7 mouse cellular contexts compared by ENCODE assay signal in the genomic region with DNA sequence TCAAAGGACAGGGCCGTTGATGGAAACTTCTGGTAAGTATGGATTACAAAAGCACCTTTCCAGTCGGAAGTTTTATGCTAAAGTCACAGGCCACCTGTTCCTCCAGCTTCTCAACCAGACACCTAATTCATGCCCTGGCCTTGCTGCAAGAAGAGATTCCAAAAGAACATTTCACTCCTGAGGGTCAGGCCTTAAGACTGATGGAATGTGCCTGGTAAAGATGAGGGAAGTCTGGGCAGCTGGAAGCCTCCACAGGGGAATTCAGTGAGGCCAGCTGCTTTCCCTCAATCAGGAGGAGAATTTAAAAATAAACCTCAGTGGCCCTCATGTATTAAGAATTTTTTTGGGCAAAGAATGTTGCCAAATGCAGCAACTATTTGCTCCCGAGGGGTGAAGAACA.
A peak's percentile ranks its signal among the peaks of the same experiment; 100 is the strongest.
DNase-seq lines count a peak whose midpoint lies in the region; ATAC-seq lines count a peak whose summit lies in the region.

No protein-coding gene starts in this region.

- H3K27ac ChIP-seq in lung, embryonic 15.5 days: peak overlapping the region; percentile 55
- H3K27ac ChIP-seq in liver, embryonic 12.5 days: no peak overlapping the region

- peak overlapping the region; percentile 17 for H3K4me2 ChIP-seq in lung, embryonic 15.5 days
- H3K4me2 ChIP-seq in liver, embryonic 12.5 days: no peak overlapping the region

- peaks cover 64% of the 10 kb centered on the region for H3K4me1 ChIP-seq in lung, embryonic 15.5 days
- H3K4me1 ChIP-seq in liver, embryonic 12.5 days: peaks cover 29% of the 10 kb centered on the region

- DNase-seq in 3T3-L1 (ENCODE audit: low read depth, low spot score): peak; percentile 55
- peak; percentile 65 for DNase-seq in Muller cell, postnatal 12 days (ENCODE audit: inconsistent ontology term)
- peak; percentile 56 to 68 for DNase-seq in heart, adult 9 months (ENCODE audit: low spot score in 2 of 2)
- DNase-seq in adrenal gland, postnatal 10 days: no peak
- DNase-seq in layer of hippocampus, adult 18-20 months (ENCODE audit: low spot score in 2 of 2): no peak

- peak; percentile 78 for ATAC-seq in lung, embryonic 15.5 days (ENCODE audit: borderline replicate concordance, extremely low read depth, low FRiP score, low TSS enrichment)
- ATAC-seq in liver, embryonic 12.5 days: no peak

- no peak overlapping the region for H3K4me3 ChIP-seq in lung, embryonic 15.5 days
- no peak overlapping the region for H3K4me3 ChIP-seq in liver, embryonic 12.5 days

- H3K27me3 ChIP-seq in lung, embryonic 15.5 days: no peaks in the 10 kb centered on the region
- no peaks in the 10 kb centered on the region for H3K27me3 ChIP-seq in liver, embryonic 12.5 days (replicated peaks)

- H3K9ac ChIP-seq in lung, embryonic 15.5 days: no peak overlapping the region
- no peak overlapping the region for H3K9ac ChIP-seq in liver, embryonic 12.5 days

- H3K36me3 ChIP-seq in lung, embryonic 15.5 days: no peaks in the 10 kb centered on the region
- H3K36me3 ChIP-seq in liver, embryonic 12.5 days: no peaks in the 10 kb centered on the region

- no peaks in the 10 kb centered on the region for H3K9me3 ChIP-seq in lung, embryonic 15.5 days
- no peaks in the 10 kb centered on the region for H3K9me3 ChIP-seq in liver, embryonic 12.5 days (replicated peaks)

- WGBS in lung, embryonic 15.5 days: 19% methylated on average over 3 of the region's 3 CpGs
- 62% methylated on average over 3 of the region's 3 CpGs for WGBS in liver, embryonic 12.5 days (ENCODE audit: insufficient replicate concordance)

Comparison
In these comparisons a context has a peak if more than half of its experiments do, and no peak if none do; other contexts are left out.
1. DNase-seq: peak in 3T3-L1 (single experiment), Muller cell, postnatal 12 days (single experiment) and heart, adult 9 months (2 of 2); none in adrenal gland, postnatal 10 days (single experiment) and layer of hippocampus, adult 18-20 months (0 of 2).